Mouse (Mus musculus) G1E (cell line): ENCODE data around the gene Amotl2. TPM values are rescaled to one million over a fixed set of nuclear protein-coding genes. Genes with fewer than 3 reads are reported as not detected.

Experiments used
- ATAC-seq: 2 replicates; pipeline ENCODE4 v1.8.0; 2016; ENCODE audit warnings: mild to moderate bottlenecking; ENCODE audit not compliant: insufficient number of reproducible peaks, poor library complexity, low FRiP score, severe bottlenecking; ENCODE audit errors: extremely low read depth
- DNase-seq: peaks from one replicate; pipeline ENCODE4 v3.0.0; 2012; ENCODE audit warnings: low spot score
- H3K27me3 ChIP-seq: 2 replicates; pipeline ENCODE4 v1.6.1; 2012; ENCODE audit warnings: mild to moderate bottlenecking, low read length, inconsistent platforms; ENCODE audit not compliant: insufficient read depth
- H3K36me3 ChIP-seq: replicated peaks from 2 replicates; pipeline ENCODE3; 2012; ENCODE audit warnings: mild to moderate bottlenecking, inconsistent platforms
- H3K4me1 ChIP-seq: 2 replicates; pipeline ENCODE4 v1.6.1; 2012; ENCODE audit warnings: low read depth, low read length, inconsistent platforms, mixed read lengths; ENCODE audit not compliant: insufficient read depth
- H3K4me3 ChIP-seq: 2 replicates; pipeline ENCODE4 v1.5.1; 2012; ENCODE audit warnings: low read depth, mild to moderate bottlenecking, inconsistent platforms, low read length, moderate library complexity, mixed read lengths
- H3K9me3 ChIP-seq: replicated peaks from 2 replicates; pipeline ENCODE4 v1.6.1; 2012; ENCODE audit warnings: inconsistent platforms
- CTCF ChIP-seq: IDR thresholded peaks from 2 replicates; pipeline ENCODE4 v1.5.1; 2012; ENCODE audit warnings: low read depth, low read length, inconsistent platforms, mixed read lengths
- GATA1 ChIP-seq: IDR thresholded peaks from 2 replicates; pipeline ENCODE4 v1.6.1; 2012; ENCODE audit warnings: borderline replicate concordance, low read length, inconsistent platforms, mixed read lengths
- GATA2 ChIP-seq: IDR thresholded peaks from 2 replicates; pipeline ENCODE4 v1.6.1; 2012; ENCODE audit warnings: low read depth, low read length, inconsistent platforms, borderline replicate concordance
- POLR2AphosphoS5 ChIP-seq: IDR thresholded peaks from 2 replicates; pipeline ENCODE4 v1.6.1; 2012; ENCODE audit warnings: low read depth, low read length, inconsistent platforms; ENCODE audit not compliant: insufficient replicate concordance
- TAL1 ChIP-seq: conservative IDR thresholded peaks from 2 replicates; pipeline ENCODE4 v1.6.1; 2012; ENCODE audit warnings: low read depth, low read length, inconsistent platforms, mixed read lengths
- polyA plus RNA-seq: library from polyadenylated mRNA; stranded (reverse); fragments of >175 nt; gene quantifications from 2 replicates; pipeline ENCODE4 v1.2.3, GENCODE M21; 2012
- total RNA-seq, 2 experiments: library from RNA; stranded (forward) in 1 of 2; stranded (reverse) in 1 of 2; fragments of 200-1000 nt in 1 of 2; fragments of >200 nt in 1 of 2; fragmentation: Nextera tagmentation in 1 of 2; gene quantifications; 2 replicates each; pipeline ENCODE4 v1.2.3; 2014 to 2017

Gene Amotl2
- total and polyA plus RNA-seq, 3 experiments, result 1.4 TPM; not detected in 2

DNA sequence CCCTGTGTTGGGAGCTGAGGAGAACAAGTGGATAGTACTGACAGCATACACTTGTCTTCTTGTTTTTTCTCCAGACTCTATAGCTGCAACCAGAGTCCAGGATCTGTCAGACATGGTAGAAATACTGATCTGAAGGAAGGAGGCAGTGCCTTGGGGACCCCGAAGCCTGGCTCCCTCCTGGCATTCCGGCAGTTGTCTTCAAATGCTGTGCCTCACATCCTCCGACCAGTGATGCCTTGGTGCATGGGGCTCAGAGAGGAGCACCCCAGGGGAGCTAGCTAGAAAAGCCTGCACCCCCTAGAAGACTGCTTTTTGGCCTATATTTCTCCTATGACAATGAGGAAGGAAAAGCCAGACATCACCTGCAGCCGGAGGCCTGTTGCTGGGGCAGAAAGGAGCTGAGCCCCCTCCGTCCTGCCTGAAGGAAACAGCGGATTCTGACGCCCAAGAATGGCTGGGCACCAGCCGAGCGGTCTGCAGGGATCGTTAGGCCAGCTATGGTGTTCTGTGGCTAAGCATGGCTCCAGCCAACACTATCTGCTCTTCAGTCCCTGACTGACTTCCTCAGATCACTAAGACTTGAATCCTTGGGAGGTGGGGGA lies 15.2 kb downstream of the Amotl2 start:
- Histone ChIP-seq H3K4me3 (no peak overlapping the region), H3K4me1 (no peaks in the 10 kb centered on the region), H3K27me3 (peaks cover 5% of the 10 kb centered on the region; the same call in 1 of the 2 replicates), H3K9me3 (no peaks in the 10 kb centered on the region), H3K36me3 (no peaks in the 10 kb centered on the region)
- DNase-seq, result no peak
- TF ChIP-seq CTCF, result no peak
- no peak for ATAC-seq

DNA sequence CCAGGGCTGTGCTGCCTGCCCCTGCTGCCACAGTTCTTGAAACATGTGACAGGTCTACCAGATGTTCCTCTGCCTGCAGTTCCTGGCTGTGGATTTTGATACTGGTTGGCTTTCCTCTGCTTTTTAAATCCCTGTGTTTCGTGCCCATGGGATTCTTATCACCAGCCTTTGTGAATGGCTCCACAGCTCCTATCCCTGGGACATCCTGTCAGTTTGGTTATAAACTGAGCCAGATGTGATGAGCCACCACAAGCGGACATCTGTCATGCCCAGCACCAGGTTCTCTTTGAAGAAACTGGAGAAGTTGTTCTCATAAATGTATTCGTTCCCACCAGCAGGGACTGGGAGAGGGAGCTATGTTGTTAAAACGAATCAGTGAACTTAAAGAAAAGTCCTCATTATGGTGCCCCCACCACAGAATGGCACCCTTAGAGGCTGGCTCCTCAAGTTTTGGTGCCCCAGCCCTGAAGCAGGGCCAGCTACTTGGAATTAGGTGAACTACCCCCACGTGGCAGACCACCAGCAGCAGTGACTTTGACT lies 15.9 kb downstream of the Amotl2 start:
- no peaks in the 10 kb centered on the region for H3K36me3 ChIP-seq
- no peak for DNase-seq

DNA sequence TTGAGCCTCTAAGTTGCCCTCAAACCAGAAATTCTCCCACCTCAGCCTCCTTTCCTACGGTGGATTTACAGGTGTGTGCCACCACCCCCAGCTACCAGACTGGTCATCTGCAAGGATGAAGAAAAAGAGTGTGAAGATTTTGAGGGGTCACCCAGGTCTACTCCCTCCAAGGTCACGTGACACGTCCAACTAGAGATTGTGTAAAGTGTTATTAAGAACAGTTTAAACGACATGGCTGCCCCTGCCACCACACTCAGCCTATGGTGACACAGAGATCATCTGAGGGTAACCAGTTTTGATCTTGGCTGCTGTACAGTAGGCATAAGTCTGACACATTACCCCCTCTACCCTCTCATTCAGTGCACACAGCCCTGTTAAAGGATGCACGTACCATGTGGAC lies 17.0 kb downstream of the Amotl2 start:
- Histone ChIP-seq H3K36me3 (no peaks in the 10 kb centered on the region), H3K4me3 (no peak overlapping the region), H3K27me3 (peaks cover 8% of the 10 kb centered on the region; the same call in 1 of the 2 replicates), H3K4me1 (no peaks in the 10 kb centered on the region), H3K9me3 (no peaks in the 10 kb centered on the region)
- DNase-seq (no peak), ATAC-seq (no peak)
- TF ChIP-seq CTCF (no peak), POLR2AphosphoS5 (no peak), GATA1 (no peak), TAL1 (no peak), GATA2 (no peak)

More for the DNA sequence above, 15.9 kb downstream of the Amotl2 start:
- no peak for ATAC-seq
- Histone ChIP-seq H3K4me3 (no peak overlapping the region), H3K9me3 (no peaks in the 10 kb centered on the region), H3K4me1 (no peaks in the 10 kb centered on the region), H3K27me3 (peaks cover 4% of the 10 kb centered on the region; the same call in 1 of the 2 replicates)
- TF ChIP-seq GATA2 (no peak), CTCF (no peak), GATA1 (no peak)

DNA sequence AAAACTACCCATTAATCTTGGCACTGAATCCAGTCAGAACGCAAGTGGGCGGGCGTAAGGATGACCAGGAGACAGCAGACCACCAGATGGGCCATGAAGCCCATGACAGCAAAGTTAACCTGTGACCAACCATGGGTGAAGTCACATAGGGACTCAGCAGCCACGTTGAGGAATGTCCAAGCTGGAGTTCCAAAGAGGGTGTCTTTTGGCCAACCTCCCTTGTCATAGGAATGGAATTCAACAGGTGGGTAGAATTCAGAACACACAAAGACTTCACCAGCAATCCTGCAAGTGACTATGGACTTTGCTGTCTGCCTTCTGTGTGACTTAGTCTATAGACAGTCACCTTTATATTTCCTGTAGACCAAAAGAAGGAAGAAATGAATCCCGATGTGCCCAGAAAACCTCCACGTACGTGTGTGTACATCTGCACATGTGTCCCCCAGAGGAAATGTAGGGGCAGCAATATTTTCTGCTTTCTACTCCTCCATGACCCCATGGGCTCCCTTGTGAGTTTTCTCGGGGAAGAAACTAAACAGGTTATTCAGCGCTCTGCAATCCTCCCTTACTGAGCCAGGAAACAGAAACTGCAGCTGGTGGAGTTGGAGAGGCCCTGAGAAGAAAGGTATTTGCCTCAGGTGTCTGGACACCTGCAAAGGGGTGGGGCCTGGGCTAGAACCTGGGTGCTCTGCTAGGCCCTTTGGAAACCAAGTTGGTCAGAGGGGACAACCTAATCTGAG lies 17.7 kb downstream of the Amotl2 start:
- H3K4me1 ChIP-seq, result no peaks in the 10 kb centered on the region
- no peak for DNase-seq
- no peak for TF ChIP-seq POLR2AphosphoS5
- TF ChIP-seq TAL1, result no peak
- TF ChIP-seq GATA1, result no peak
- TF ChIP-seq GATA2, result no peak
- no peak for TF ChIP-seq CTCF

DNA sequence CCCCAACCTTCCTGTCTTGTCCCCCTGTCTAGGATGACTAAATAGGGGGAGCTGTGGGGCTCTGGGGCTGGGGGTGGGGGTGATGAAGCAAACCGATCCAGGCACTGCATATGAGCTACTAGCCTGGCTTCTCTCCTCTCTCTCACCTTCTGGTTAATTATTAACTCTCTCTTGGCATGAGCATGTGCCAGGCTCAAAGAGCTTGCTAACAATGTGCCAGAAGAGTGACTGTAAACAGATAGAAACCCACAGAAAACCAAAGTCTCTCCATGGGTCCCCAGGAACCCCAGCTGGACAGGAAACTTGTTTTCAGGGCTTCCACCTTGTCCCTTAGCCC lies 18.2 kb downstream of the Amotl2 start:
- no peak for TF ChIP-seq GATA1
- no peak for TF ChIP-seq TAL1
- TF ChIP-seq POLR2AphosphoS5, result no peak
- no peak for TF ChIP-seq GATA2
- TF ChIP-seq CTCF, result no peak
- H3K36me3 ChIP-seq, result no peaks in the 10 kb centered on the region
- H3K4me3 ChIP-seq, result no peak overlapping the region
- no peak for DNase-seq
- peaks cover 16% of the 10 kb centered on the region; the same call in 1 of the 2 replicates for H3K27me3 ChIP-seq
- no peak for ATAC-seq
- H3K9me3 ChIP-seq, result no peaks in the 10 kb centered on the region
- H3K4me1 ChIP-seq, result no peaks in the 10 kb centered on the region

More for the DNA sequence above, 17.7 kb downstream of the Amotl2 start:
- no peak for ATAC-seq
- peaks cover 11% of the 10 kb centered on the region; the same call in 1 of the 2 replicates for H3K27me3 ChIP-seq
- H3K4me3 ChIP-seq, result no peak overlapping the region
- no peaks in the 10 kb centered on the region for H3K36me3 ChIP-seq
- H3K9me3 ChIP-seq, result no peaks in the 10 kb centered on the region

DNA sequence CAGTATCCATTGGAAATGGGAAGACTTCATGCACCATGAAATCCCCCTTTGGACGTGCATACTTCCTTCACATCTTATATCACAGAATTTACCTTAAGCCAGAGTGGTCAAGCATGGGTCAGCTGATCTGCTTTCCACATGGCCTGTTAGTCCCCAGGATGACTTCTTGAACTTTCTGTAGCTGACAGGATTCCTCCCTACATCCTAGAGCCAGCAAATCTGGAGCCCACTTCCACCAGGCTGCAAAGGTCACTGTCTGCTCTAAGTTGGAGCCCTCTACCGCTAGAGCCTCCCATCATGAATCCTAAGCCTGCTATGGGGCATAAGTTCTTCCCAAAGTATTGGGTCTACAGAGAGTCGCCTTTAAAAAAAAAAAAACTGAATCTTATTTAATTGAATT lies 18.8 kb downstream of the Amotl2 start:
- DNase-seq (no peak), ATAC-seq (no peak)
- Histone ChIP-seq H3K36me3 (no peaks in the 10 kb centered on the region), H3K4me1 (no peaks in the 10 kb centered on the region), H3K27me3 (peaks cover 17% of the 10 kb centered on the region; the same call in 1 of the 2 replicates), H3K4me3 (no peak overlapping the region), H3K9me3 (no peaks in the 10 kb centered on the region)
- TF ChIP-seq GATA1 (no peak), CTCF (no peak), GATA2 (no peak), POLR2AphosphoS5 (no peak), TAL1 (no peak)

DNA sequence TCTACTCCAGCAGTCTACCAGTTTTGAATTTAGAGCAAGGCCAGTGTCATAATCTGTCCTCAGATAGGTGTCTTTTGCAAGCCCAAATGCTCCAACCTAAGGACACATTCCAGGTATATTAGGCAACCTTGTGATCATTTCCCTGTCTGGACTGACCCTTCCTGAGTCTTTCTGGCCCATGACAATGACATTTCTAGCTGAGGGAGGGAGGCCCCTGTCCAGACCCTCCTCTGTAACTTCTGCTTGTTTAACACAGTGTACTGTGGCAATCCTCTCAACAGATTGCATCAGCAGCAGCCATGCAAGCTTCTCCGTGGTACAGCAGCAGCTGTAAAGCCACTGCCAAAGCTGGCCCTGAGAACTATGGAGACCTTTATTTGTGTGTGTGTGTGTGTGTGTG lies 19.5 kb downstream of the Amotl2 start:
- no peak for ATAC-seq
- TF ChIP-seq TAL1 (no peak), GATA2 (no peak), GATA1 (no peak), CTCF (no peak), POLR2AphosphoS5 (no peak)
- no peak for DNase-seq
- Histone ChIP-seq H3K4me1 (no peaks in the 10 kb centered on the region), H3K9me3 (no peaks in the 10 kb centered on the region), H3K4me3 (no peak overlapping the region), H3K27me3 (peaks cover 18% of the 10 kb centered on the region), H3K36me3 (no peaks in the 10 kb centered on the region)
